Mouse (Mus musculus): ENCODE measurements at regions not wholly inside any gene's neighbourhood (a gene's known extent, or its start where the extent isn't known, plus 50 kb on each side); places are given as distances from the start of the nearest gene placed in this dataset.

DNA sequence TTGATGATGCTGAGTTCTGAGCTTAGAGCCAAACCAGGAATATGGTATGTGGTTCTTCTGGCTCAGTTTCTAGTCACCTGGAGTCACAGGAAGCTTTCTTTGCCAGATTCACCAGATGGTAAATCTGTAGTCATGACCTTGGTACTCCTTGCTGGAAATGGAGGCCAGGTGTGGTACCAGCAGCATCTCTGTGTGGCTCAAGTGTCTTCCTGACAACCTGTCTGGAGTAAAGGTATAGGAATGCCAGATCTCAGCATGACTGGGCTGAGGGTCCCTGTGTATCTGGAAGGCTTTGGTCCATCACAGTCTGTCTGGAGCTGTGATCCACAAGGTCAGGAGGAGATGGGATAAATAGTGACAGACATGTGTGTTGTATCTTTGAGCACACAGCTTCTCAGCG is 88.0 kb upstream of the Kcnj15 start:
- Histone ChIP-seq H3K9ac (ENCODE audit: low read length) (no peak overlapping the region), H3K27ac (ENCODE audit: low read length) (no peak overlapping the region), H3K4me1 (ENCODE audit: control insufficient read depth, insufficient read depth, low read length) (no peaks in the 10 kb centered on the region), H3K36me3 (ENCODE audit: control insufficient read depth, insufficient read depth, low read length) (no peaks in the 10 kb centered on the region), H3K4me3 (replicated peaks; ENCODE audit: low read length) (no peak overlapping the region), H3K9me3 (replicated peaks; ENCODE audit: control insufficient read depth, low read length) (no peaks in the 10 kb centered on the region), H3K27me3 (ENCODE audit: control insufficient read depth, insufficient read depth, low read length) (no peaks in the 10 kb centered on the region), H3K4me2 (ENCODE audit: low read depth, low read length) (no peak overlapping the region)
- ATAC-seq (ENCODE audit: insufficient read depth, low FRiP score): no peak
- 96% methylated on average over 1 of the region's 1 CpGs for WGBS

GRCm38 (mm10) chr16:95180562-95180961 is 76.8 kb upstream of the Kcnj15 start:
- no peak overlapping the region for H3K4me3 ChIP-seq (replicated peaks; ENCODE audit: low read length)
- ATAC-seq (ENCODE audit: insufficient read depth, low FRiP score): no peak

GRCm38 (mm10) chr16:95185341-95185740 is 72.0 kb upstream of the Kcnj15 start:
- H3K27me3 ChIP-seq (ENCODE audit: control insufficient read depth, insufficient read depth, low read length): no peaks in the 10 kb centered on the region
- H3K4me1 ChIP-seq (ENCODE audit: control insufficient read depth, insufficient read depth, low read length): no peaks in the 10 kb centered on the region
- H3K9ac ChIP-seq (ENCODE audit: low read length): no peak overlapping the region
- no peak overlapping the region for H3K4me2 ChIP-seq (ENCODE audit: low read depth, low read length)
- H3K9me3 ChIP-seq (replicated peaks; ENCODE audit: control insufficient read depth, low read length): no peaks in the 10 kb centered on the region
- H3K27ac ChIP-seq (ENCODE audit: low read length): no peak overlapping the region
- 86% methylated on average over 9 of the region's 9 CpGs for WGBS
- ATAC-seq (ENCODE audit: insufficient read depth, low FRiP score): no peak
- H3K36me3 ChIP-seq (ENCODE audit: control insufficient read depth, insufficient read depth, low read length): no peaks in the 10 kb centered on the region
- no peak overlapping the region for H3K4me3 ChIP-seq (replicated peaks; ENCODE audit: low read length)

More at GRCm38 (mm10) chr16:95180562-95180961, 76.8 kb upstream of the Kcnj15 start:
- Histone ChIP-seq H3K4me1 (ENCODE audit: control insufficient read depth, insufficient read depth, low read length) (no peaks in the 10 kb centered on the region), H3K9ac (ENCODE audit: low read length) (no peak overlapping the region), H3K36me3 (ENCODE audit: control insufficient read depth, insufficient read depth, low read length) (no peaks in the 10 kb centered on the region), H3K27ac (ENCODE audit: low read length) (no peak overlapping the region), H3K4me2 (ENCODE audit: low read depth, low read length) (no peak overlapping the region), H3K9me3 (replicated peaks; ENCODE audit: control insufficient read depth, low read length) (no peaks in the 10 kb centered on the region), H3K27me3 (ENCODE audit: control insufficient read depth, insufficient read depth, low read length) (no peaks in the 10 kb centered on the region)
- 77% methylated on average over 5 of the region's 5 CpGs for WGBS

- no peak overlapping the region for H3K4me2 ChIP-seq (ENCODE audit: low read depth, low read length)
- no peak overlapping the region for H3K9ac ChIP-seq (ENCODE audit: low read length)
- no peak for ATAC-seq (ENCODE audit: insufficient read depth, low FRiP score)
- H3K27ac ChIP-seq (ENCODE audit: low read length): no peak overlapping the region
- H3K4me1 ChIP-seq (ENCODE audit: control insufficient read depth, insufficient read depth, low read length): no peaks in the 10 kb centered on the region
- no peak overlapping the region for H3K4me3 ChIP-seq (replicated peaks; ENCODE audit: low read length)
- WGBS: 89% methylated on average over 8 of the region's 8 CpGs
- no peaks in the 10 kb centered on the region for H3K9me3 ChIP-seq (replicated peaks; ENCODE audit: control insufficient read depth, low read length)
- H3K27me3 ChIP-seq (ENCODE audit: control insufficient read depth, insufficient read depth, low read length): no peaks in the 10 kb centered on the region
- no peaks in the 10 kb centered on the region for H3K36me3 ChIP-seq (ENCODE audit: control insufficient read depth, insufficient read depth, low read length)
Measured at GRCm38 (mm10) chr16:95189114-95189513, 68.2 kb upstream of the Kcnj15 start.

GRCm38 (mm10) chr16:95194151-95194550 is 63.2 kb upstream of the Kcnj15 start:
- Histone ChIP-seq H3K9me3 (replicated peaks; ENCODE audit: control insufficient read depth, low read length) (no peaks in the 10 kb centered on the region), H3K4me2 (ENCODE audit: low read depth, low read length) (no peak overlapping the region), H3K4me1 (ENCODE audit: control insufficient read depth, insufficient read depth, low read length) (no peaks in the 10 kb centered on the region), H3K27me3 (ENCODE audit: control insufficient read depth, insufficient read depth, low read length) (no peaks in the 10 kb centered on the region), H3K36me3 (ENCODE audit: control insufficient read depth, insufficient read depth, low read length) (no peaks in the 10 kb centered on the region), H3K9ac (ENCODE audit: low read length) (no peak overlapping the region), H3K27ac (ENCODE audit: low read length) (no peak overlapping the region), H3K4me3 (replicated peaks; ENCODE audit: low read length) (no peak overlapping the region)
- WGBS: 47% methylated on average over 4 of the region's 4 CpGs
- ATAC-seq (ENCODE audit: insufficient read depth, low FRiP score): no peak

- Histone ChIP-seq H3K27ac (ENCODE audit: low read length) (no peak overlapping the region), H3K4me2 (ENCODE audit: low read depth, low read length) (no peak overlapping the region), H3K9ac (ENCODE audit: low read length) (no peak overlapping the region), H3K9me3 (replicated peaks; ENCODE audit: control insufficient read depth, low read length) (no peaks in the 10 kb centered on the region), H3K4me3 (replicated peaks; ENCODE audit: low read length) (no peak overlapping the region), H3K4me1 (ENCODE audit: control insufficient read depth, insufficient read depth, low read length) (no peaks in the 10 kb centered on the region), H3K36me3 (ENCODE audit: control insufficient read depth, insufficient read depth, low read length) (no peaks in the 10 kb centered on the region), H3K27me3 (ENCODE audit: control insufficient read depth, insufficient read depth, low read length) (no peaks in the 10 kb centered on the region)
- WGBS: 73% methylated on average over 4 of the region's 4 CpGs
- ATAC-seq (ENCODE audit: insufficient read depth, low FRiP score): no peak
Measured at GRCm38 (mm10) chr16:95196141-95196540, 61.2 kb upstream of the Kcnj15 start.

DNA sequence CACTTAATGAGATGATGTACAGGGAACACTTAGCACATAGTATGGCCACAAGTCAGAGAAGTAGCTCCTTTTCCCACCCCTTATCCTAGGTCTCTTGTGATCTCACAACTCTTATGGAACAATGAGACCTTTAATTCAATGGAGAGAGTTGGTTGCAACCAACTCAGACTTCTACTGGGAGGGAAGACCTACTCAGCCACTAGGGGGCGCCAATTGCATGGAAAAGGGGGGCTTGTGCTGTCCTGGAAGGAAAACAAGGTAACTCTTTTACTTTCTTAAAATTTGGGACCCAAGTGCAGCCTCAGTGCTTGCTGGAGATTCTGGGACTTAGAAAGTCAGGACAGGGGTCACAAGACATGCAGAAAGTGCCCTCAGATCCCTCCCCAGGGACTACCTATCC is 60.7 kb upstream of the Kcnj15 start:
- Histone ChIP-seq H3K27me3 (ENCODE audit: control insufficient read depth, insufficient read depth, low read length) (no peaks in the 10 kb centered on the region), H3K36me3 (ENCODE audit: control insufficient read depth, insufficient read depth, low read length) (no peaks in the 10 kb centered on the region), H3K4me1 (ENCODE audit: control insufficient read depth, insufficient read depth, low read length) (no peaks in the 10 kb centered on the region), H3K4me2 (ENCODE audit: low read depth, low read length) (no peak overlapping the region), H3K27ac (ENCODE audit: low read length) (no peak overlapping the region), H3K4me3 (replicated peaks; ENCODE audit: low read length) (no peak overlapping the region), H3K9me3 (replicated peaks; ENCODE audit: control insufficient read depth, low read length) (no peaks in the 10 kb centered on the region), H3K9ac (ENCODE audit: low read length) (no peak overlapping the region)
- no peak for ATAC-seq (ENCODE audit: insufficient read depth, low FRiP score)
- 0% methylated on average over 1 of the region's 1 CpGs for WGBS

GRCm38 (mm10) chr16:95198795-95199563 is 58.4 kb upstream of the Kcnj15 start:
- H3K36me3 ChIP-seq (ENCODE audit: control insufficient read depth, insufficient read depth, low read length): no peaks in the 10 kb centered on the region
- H3K27me3 ChIP-seq (ENCODE audit: control insufficient read depth, insufficient read depth, low read length): no peaks in the 10 kb centered on the region
- H3K9me3 ChIP-seq (replicated peaks; ENCODE audit: control insufficient read depth, low read length): no peaks in the 10 kb centered on the region
- H3K9ac ChIP-seq (ENCODE audit: low read length): no peak overlapping the region
- no peaks in the 10 kb centered on the region for H3K4me1 ChIP-seq (ENCODE audit: control insufficient read depth, insufficient read depth, low read length)
- no peak for ATAC-seq (ENCODE audit: insufficient read depth, low FRiP score)
- WGBS: 54% methylated on average over 19 of the region's 19 CpGs
- no peak overlapping the region for H3K4me2 ChIP-seq (ENCODE audit: low read depth, low read length)
- H3K4me3 ChIP-seq (replicated peaks; ENCODE audit: low read length): no peak overlapping the region
- no peak overlapping the region for H3K27ac ChIP-seq (ENCODE audit: low read length)

- peaks cover 5% of the 10 kb centered on the region; the same call in 1 of the 2 replicates for H3K4me1 ChIP-seq (ENCODE audit: control insufficient read depth, insufficient read depth, low read length)
- no peak overlapping the region for H3K4me3 ChIP-seq (replicated peaks; ENCODE audit: low read length)
- H3K27me3 ChIP-seq (ENCODE audit: control insufficient read depth, insufficient read depth, low read length): no peaks in the 10 kb centered on the region
- no peak overlapping the region for H3K4me2 ChIP-seq (ENCODE audit: low read depth, low read length)
- H3K36me3 ChIP-seq (ENCODE audit: control insufficient read depth, insufficient read depth, low read length): no peaks in the 10 kb centered on the region
- ATAC-seq (ENCODE audit: insufficient read depth, low FRiP score): no peak
- 57% methylated on average over 7 of the region's 7 CpGs for WGBS
- H3K9me3 ChIP-seq (replicated peaks; ENCODE audit: control insufficient read depth, low read length): no peaks in the 10 kb centered on the region
- H3K27ac ChIP-seq (ENCODE audit: low read length): no peak overlapping the region
- no peak overlapping the region for H3K9ac ChIP-seq (ENCODE audit: low read length)
Measured at GRCm38 (mm10) chr16:95202126-95202883, 55.1 kb upstream of the Kcnj15 start.
